Mouse (Mus musculus) heart, postnatal 0 days (tissue): ENCODE measurements around the gene Hoxb5. TPM values are rescaled to one million over a fixed set of nuclear protein-coding genes. Genes with fewer than 3 reads are reported as not detected.
A peak's percentile ranks its signal among the peaks of the same experiment; 100 is the strongest.

ENCODE experiments used
- ATAC-seq: fragments of 200-750 bp; cut with Nextera tagmentation; 2 replicates; pipeline ENCODE4 v1.8.0; 2017; ENCODE audit warnings: low read depth, moderate number of reproducible peaks, moderate library complexity; ENCODE audit not compliant: insufficient read depth
- DNase-seq: peaks from one replicate; pipeline ENCODE4 v3.0.0-alpha.2; 2016; ENCODE audit warnings: low spot score
- H3K27ac ChIP-seq: fragments of 300-500 bp; sonication (generic); 2 replicates; pipeline ENCODE4 v1.5.1; 2014; ENCODE audit warnings: low read depth, mild to moderate bottlenecking
- H3K27me3 ChIP-seq: fragments of 300-500 bp; sonication (generic); 2 replicates; pipeline ENCODE4 v1.6.1; 2014; ENCODE audit warnings: low read length, mixed read lengths; ENCODE audit not compliant: control insufficient read depth, insufficient read depth
- H3K36me3 ChIP-seq: fragments of 300-500 bp; sonication (generic); replicated peaks from 2 replicates; pipeline ENCODE4 v1.6.1; 2014; ENCODE audit warnings: low read length, mixed read lengths; ENCODE audit not compliant: control insufficient read depth, insufficient read depth
- H3K4me1 ChIP-seq: fragments of 300-500 bp; sonication (generic); 2 replicates; pipeline ENCODE4 v1.6.1; 2014; ENCODE audit warnings: antibody characterized with exemption; ENCODE audit not compliant: control insufficient read depth, insufficient read depth
- H3K4me2 ChIP-seq: fragments of 300-500 bp; sonication (generic); 2 replicates; pipeline ENCODE4 v1.6.1; 2014; ENCODE audit warnings: low read depth, mild to moderate bottlenecking, low read length, moderate library complexity
- H3K4me3 ChIP-seq: fragments of 300-500 bp; sonication (generic); 2 replicates; pipeline ENCODE4 v1.5.1; 2014; ENCODE audit warnings: low read depth, low read length
- H3K9ac ChIP-seq: fragments of 300-500 bp; sonication (generic); replicated peaks from 2 replicates; pipeline ENCODE4 v1.6.1; 2014; ENCODE audit warnings: low read depth, low read length, mixed read lengths
- H3K9me3 ChIP-seq: fragments of 300-500 bp; sonication (generic); replicated peaks from 2 replicates; pipeline ENCODE4 v1.6.1; 2016; ENCODE audit warnings: low read length; ENCODE audit not compliant: control insufficient read depth
- CTCF ChIP-seq: IDR thresholded peaks from 2 replicates; pipeline ENCODE4 v1.5.1; 2016; ENCODE audit warnings: antibody characterized with exemption, control low read depth, low read depth
- EP300 ChIP-seq: IDR thresholded peaks from 2 replicates; pipeline ENCODE4 v1.6.1; 2016; ENCODE audit warnings: antibody characterized with exemption, low read depth
- WGBS: fragments of 180-500 bp; shearing (Covaris S2); extraction: QIAGEN DNeasy Blood & Tissue Kit; methylation state at CpG from one replicate; pipeline ENCODE4 v1.1.7; 2014; 5-methylcytosine and 5-hydroxymethylcytosine counted together
- polyA plus RNA-seq: library from polyadenylated mRNA; unstranded; fragments of >200 nt; fragmentation: Nextera tagmentation; extraction: Ambion mirVana; gene quantifications from 2 replicates; pipeline ENCODE4 v1.2.1, GENCODE M21; 2015
- total RNA-seq: library from RNA; depleted of rRNA; stranded (reverse); fragments of >200 nt; gene quantifications from 2 replicates; pipeline ENCODE4 v1.2.3, GENCODE M21; 2014; ENCODE audit warnings: low replicate concordance

Gene Hoxb5
- total and polyA plus RNA-seq, 2 experiments from 2014 or later = 0.08 to 0.19 TPM

GRCm38 (mm10) chr11:96295092-96295835, 7.9 kb upstream of the Hoxb5 start:
- Histone ChIP-seq H3K4me2 (no peak overlapping the region), H3K9ac (no peak overlapping the region), H3K36me3 (no peaks in the 10 kb centered on the region), H3K9me3 (no peaks in the 10 kb centered on the region), H3K4me1 (no peaks in the 10 kb centered on the region), H3K27me3 (peaks cover 100% of the 10 kb centered on the region), H3K27ac (no peak overlapping the region), H3K4me3 (no peak overlapping the region)
- DNase-seq (no peak), ATAC-seq (no peak)
- TF ChIP-seq CTCF (no peak), EP300 (no peak)
- 1% methylated on average over 29 of the region's 30 CpGs for WGBS

- no peak overlapping the region for H3K9ac ChIP-seq
- H3K4me2 ChIP-seq = no peak overlapping the region
- H3K4me3 ChIP-seq = no peak overlapping the region
- H3K9me3 ChIP-seq = no peaks in the 10 kb centered on the region
- H3K36me3 ChIP-seq = no peaks in the 10 kb centered on the region
- no peaks in the 10 kb centered on the region for H3K4me1 ChIP-seq
- TF ChIP-seq EP300 = no peak
- no peak for TF ChIP-seq CTCF
- no peak overlapping the region for H3K27ac ChIP-seq
- peaks cover 100% of the 10 kb centered on the region for H3K27me3 ChIP-seq
- no peak for DNase-seq
- no peak for ATAC-seq
- WGBS = 8% methylated on average over 2 of the region's 2 CpGs
Measured at GRCm38 (mm10) chr11:96296997-96297396, 6.1 kb upstream of the Hoxb5 start.

- ATAC-seq = no peak
- 22% methylated on average over 3 of the region's 3 CpGs for WGBS
Measured at GRCm38 (mm10) chr11:96297428-96297827, 5.7 kb upstream of the Hoxb5 start.

GRCm38 (mm10) chr11:96297968-96298635, 5.0 kb upstream of the Hoxb5 start:
- DNase-seq (no peak), ATAC-seq (no peak)
- TF ChIP-seq EP300 (no peak), CTCF (no peak)
- no peaks in the 10 kb centered on the region for H3K36me3 ChIP-seq
- H3K4me3 ChIP-seq = no peak overlapping the region
- no peak overlapping the region for H3K9ac ChIP-seq
- H3K27ac ChIP-seq = no peak overlapping the region
- WGBS = 7% methylated on average over 11 of the region's 11 CpGs
- H3K4me1 ChIP-seq = no peaks in the 10 kb centered on the region
- no peaks in the 10 kb centered on the region for H3K9me3 ChIP-seq
- H3K27me3 ChIP-seq = peaks cover 100% of the 10 kb centered on the region
- H3K4me2 ChIP-seq = no peak overlapping the region

More at GRCm38 (mm10) chr11:96297428-96297827, 5.7 kb upstream of the Hoxb5 start:
- Histone ChIP-seq H3K4me2 (no peak overlapping the region), H3K4me3 (no peak overlapping the region), H3K27ac (no peak overlapping the region), H3K36me3 (no peaks in the 10 kb centered on the region), H3K4me1 (no peaks in the 10 kb centered on the region), H3K27me3 (peaks cover 100% of the 10 kb centered on the region), H3K9ac (no peak overlapping the region), H3K9me3 (no peaks in the 10 kb centered on the region)
- DNase-seq = no peak
- no peak for TF ChIP-seq CTCF
- TF ChIP-seq EP300 = no peak

GRCm38 (mm10) chr11:96298895-96299667, 4.1 kb upstream of the Hoxb5 start:
- H3K4me2 ChIP-seq = peak overlapping the region; percentile 42
- no peak overlapping the region; the same call in 1 of the 2 replicates for H3K9ac ChIP-seq
- ATAC-seq (no peak; the same call in 1 of the 2 replicates), DNase-seq (no peak)
- peaks cover 100% of the 10 kb centered on the region for H3K27me3 ChIP-seq
- TF ChIP-seq EP300 (no peak), CTCF (no peak)
- WGBS = 2% methylated on average over 63 of the region's 66 CpGs
- no peaks in the 10 kb centered on the region for H3K9me3 ChIP-seq
- H3K4me1 ChIP-seq = no peaks in the 10 kb centered on the region
- peak overlapping the region; percentile 30 for H3K4me3 ChIP-seq
- H3K27ac ChIP-seq = no peak overlapping the region
- no peaks in the 10 kb centered on the region for H3K36me3 ChIP-seq
